In genomic region chrX:57431610-57432009, GRCm38 (mm10) we compare ENCODE assay signal across 12 mouse cellular contexts. TPM values are rescaled to one million over a fixed set of nuclear protein-coding genes. Genes with fewer than 3 reads are reported as not detected.
DNase-seq lines count a peak whose midpoint lies in the region; ATAC-seq and TF ChIP-seq lines count a peak whose summit lies in the region.
"Had no signal": no experiment of that assay in that cellular context is flagged by ENCODE, and none has a peak within 500 bp of the region (broad histone marks: within the 10 kb centered on the region; RNA-seq: fewer than 3 reads in every experiment).

No protein-coding gene starts in this region.

- no peak overlapping the region for H3K9ac ChIP-seq in liver, embryonic 14.5 days (replicated peaks)

- H3K4me2 ChIP-seq in liver, embryonic 14.5 days (ENCODE audit: low read depth): no peak overlapping the region

- H3K4me1 ChIP-seq in liver, embryonic 14.5 days (replicated peaks; ENCODE audit: control insufficient read depth in 2 of 2, insufficient read depth in 2 of 2, low read length in 1 of 2): no peaks in the 10 kb centered on the region

- no peaks in the 10 kb centered on the region for H3K9me3 ChIP-seq in liver, embryonic 14.5 days (ENCODE audit: control insufficient read depth, low read length)

- no peak overlapping the region for H3K27ac ChIP-seq in gastrocnemius, adult 2 months
- H3K27ac ChIP-seq in liver, embryonic 14.5 days: no peak overlapping the region

- ATAC-seq in liver, embryonic 14.5 days (ENCODE audit: insufficient read depth): no peak
- ATAC-seq: midbrain, embryonic 16.5 days had no signal

- H3K36me3 ChIP-seq in liver, embryonic 14.5 days (replicated peaks; ENCODE audit: control insufficient read depth, insufficient read depth, low read depth): no peaks in the 10 kb centered on the region

- no peak for TF ChIP-seq EP300 in liver, embryonic 14.5 days (IDR thresholded peaks at IDR 0.05; ENCODE audit: low read depth)

- no peak for DNase-seq in gastrocnemius, adult 2 months
- DNase-seq in gastrocnemius, postnatal 36 days: no peak
- no peak for DNase-seq in liver, embryonic 14.5 days (ENCODE audit: low read depth in 3 of 3, low spot score in 3 of 3)
- DNase-seq in liver: no peak
- DNase-seq in Muller cell, postnatal 12 days (ENCODE audit: inconsistent ontology term): peak; percentile 2
- DNase-seq in naive thymus-derived CD4-positive, alpha-beta T cell, adult 2 months (ENCODE audit: low read depth): peak; percentile 15
- no peak for DNase-seq in right cerebral cortex, postnatal 14 days
- DNase-seq in gastrocnemius, postnatal 4 days (ENCODE audit: low spot score in 2 of 2): no peak
- DNase-seq: right cerebral cortex, postnatal 25 days had no signal

- H3K27me3 ChIP-seq in liver, embryonic 14.5 days (ENCODE audit: control insufficient read depth, insufficient read depth, low read length): no peaks in the 10 kb centered on the region

- no peak overlapping the region for H3K4me3 ChIP-seq in gastrocnemius, adult 2 months
- H3K4me3 ChIP-seq in liver, embryonic 14.5 days (ENCODE audit: insufficient read depth in 1 of 2, low read depth in 2 of 2, low read length in 2 of 2): no peak overlapping the region

- TF ChIP-seq CTCF in gastrocnemius, adult 2 months (IDR thresholded peaks at IDR 0.05): peak; percentile 67
- TF ChIP-seq CTCF in liver, embryonic 14.5 days (IDR thresholded peaks at IDR 0.05; ENCODE audit: low read depth): peak; percentile 33; the same call in 1 of the 2 replicates

- WGBS in liver, embryonic 14.5 days (ENCODE audit: insufficient replicate concordance): 2% methylated on average over 2 of the region's 2 CpGs

- intact Hi-C loops in gastrocnemius, adult 2 months (cut with DNase I): loop anchor here (5.0 to 10.0 kb wide), 2 partner anchors 246 to 1053 kb away; no protein-coding TSS in a partner anchor
- intact Hi-C loops in gastrocnemius, postnatal 36 days (cut with DNase I): loop anchor here (5.0 kb wide), 1 partner anchor 246 kb away; no protein-coding TSS in a partner anchor

RNA-seq across cellular contexts. Expression of gene Gm364, which starts 22.7 kb away (rescaled TPM):
- not detected for total RNA-seq in gastrocnemius, adult 2 months (2021)
- not detected for total RNA-seq in gastrocnemius, postnatal 36 days (2021)
- not detected in 2 replicates for polyA plus RNA-seq in liver, embryonic 14.5 days (2012; rRNA removed)
- not detected in 2 replicates for polyA plus RNA-seq in liver, embryonic 14.5 days (2014; fragmentation: Nextera tagmentation; extraction: Ambion mirVana)
- not detected for total RNA-seq in gastrocnemius, postnatal 4 days (2021)
- total RNA-seq: layer of hippocampus, postnatal 14 days had no signal
- polyA plus RNA-seq: heart, embryonic 14.5 days; midbrain, embryonic 16.5 days had no signal

RNA-seq across cellular contexts. Expression of gene Rbmx, which starts 38.8 kb away (rescaled TPM):
- 10 to 100 TPM; 13.1 to 16.6 TPM for total RNA-seq in gastrocnemius, adult 2 months (2021)
- total RNA-seq in gastrocnemius, postnatal 36 days (2021): 10 to 100 TPM; 12.0 to 14.7 TPM
- 13.0 and 20.6 TPM in 2 replicates for polyA plus RNA-seq in liver, embryonic 14.5 days (2012; rRNA removed)
- polyA plus RNA-seq in liver, embryonic 14.5 days (2014; fragmentation: Nextera tagmentation; extraction: Ambion mirVana): 22.5 TPM in 2 replicates
- 10 to 100 TPM; 46.1 to 53.9 TPM for total RNA-seq in gastrocnemius, postnatal 4 days (2021)

Comparison
In these comparisons a context has a peak if more than half of its experiments do, and no peak if none do; other contexts are left out.
1. DNase-seq: peak in Muller cell, postnatal 12 days (single experiment) and naive thymus-derived CD4-positive, alpha-beta T cell, adult 2 months (single experiment); none in gastrocnemius, adult 2 months (single experiment), gastrocnemius, postnatal 36 days (0 of 2), liver, embryonic 14.5 days (0 of 3), liver (single experiment), right cerebral cortex, postnatal 14 days (single experiment) and gastrocnemius, postnatal 4 days (0 of 2).